Mouse (Mus musculus) thymus, postnatal 4 days (tissue): ENCODE results near the gene Zfp346.

Experiments
- DNase-seq: peaks from one replicate; pipeline ENCODE4 v3.0.0; 2021

The Zfp346 gene

GRCm38 (mm10) chr13:55105045-55105952 is at the start of gene Zfp346:
TSS of gene Zfp346 (plus strand) at chr13:55105311.
- DNase-seq: peak; percentile 99

- DNase-seq: peak; percentile 52
Observed at GRCm38 (mm10) chr13:55058042-55058441, 47.1 kb upstream of the Zfp346 start.

GRCm38 (mm10) chr13:55063276-55063675 is 41.8 kb upstream of the Zfp346 start:
- no peak for DNase-seq

GRCm38 (mm10) chr13:55069719-55070118 is 35.4 kb upstream of the Zfp346 start:
- DNase-seq: no peak

- DNase-seq: no peak
Observed at GRCm38 (mm10) chr13:55071322-55071721, 33.8 kb upstream of the Zfp346 start.

GRCm38 (mm10) chr13:55075597-55075996 is 29.5 kb upstream of the Zfp346 start:
- no peak for DNase-seq

GRCm38 (mm10) chr13:55092588-55092987 is 12.5 kb upstream of the Zfp346 start:
- DNase-seq: no peak

GRCm38 (mm10) chr13:55097841-55098240 is 7.3 kb upstream of the Zfp346 start:
- DNase-seq: peak; percentile 42

GRCm38 (mm10) chr13:55099066-55099725 is 5.9 kb upstream of the Zfp346 start:
- DNase-seq: peak; percentile 50

GRCm38 (mm10) chr13:55099726-55100478 is 5.2 kb upstream of the Zfp346 start, which contains the start of gene Uimc1:
TSS of gene Uimc1 (minus strand) at chr13:55100300.
- peak; percentile 91 for DNase-seq

GRCm38 (mm10) chr13:55101627-55102026 is 3.5 kb upstream of the Zfp346 start:
- DNase-seq: no peak

- DNase-seq: no peak
Observed at GRCm38 (mm10) chr13:55102366-55102765, 2.7 kb upstream of the Zfp346 start.

GRCm38 (mm10) chr13:55103351-55103750 is 1.8 kb upstream of the Zfp346 start:
- DNase-seq: no peak

- peak; percentile 20 for DNase-seq
Observed at GRCm38 (mm10) chr13:55105953-55106691, 1.0 kb downstream of the Zfp346 start.

GRCm38 (mm10) chr13:55107116-55107515 is 2.0 kb downstream of the Zfp346 start:
- no peak for DNase-seq

GRCm38 (mm10) chr13:55107694-55108093 is 2.6 kb downstream of the Zfp346 start:
- DNase-seq: no peak

- no peak for DNase-seq
Observed at GRCm38 (mm10) chr13:55114375-55114774, 9.3 kb downstream of the Zfp346 start.

GRCm38 (mm10) chr13:55124903-55125302 is 19.8 kb downstream of the Zfp346 start:
- DNase-seq: no peak

GRCm38 (mm10) chr13:55133448-55133847 is 28.3 kb downstream of the Zfp346 start, which contains the start of gene Gm17617:
TSS of gene Gm17617 (minus strand) at chr13:55133548.
- DNase-seq: no peak

- DNase-seq: no peak
Observed at GRCm38 (mm10) chr13:55135382-55135781, 30.3 kb downstream of the Zfp346 start.

GRCm38 (mm10) chr13:55140271-55140670 is 35.2 kb downstream of the Zfp346 start:
- DNase-seq: no peak
